In genomic region chr14:51941577-51941976, GRCm38 (mm10) we compare ENCODE assay signal across 29 mouse cellular contexts. TPM values are rescaled to one million over a fixed set of nuclear protein-coding genes. Genes with fewer than 3 reads are reported as not detected.
DNase-seq lines count a peak whose midpoint lies in the region; ATAC-seq and TF ChIP-seq lines count a peak whose summit lies in the region.
"Had no signal": no experiment of that assay in that cellular context is flagged by ENCODE, and none has a peak within 500 bp of the region (broad histone marks: within the 10 kb centered on the region; RNA-seq: fewer than 3 reads in every experiment).

No protein-coding gene starts in this region.

- H3K79me2 ChIP-seq in myocyte (ENCODE audit: control insufficient read depth, insufficient read depth): no peaks in the 10 kb centered on the region

- no peak overlapping the region for H3K4me2 ChIP-seq in kidney, embryonic 14.5 days (replicated peaks; ENCODE audit: low read depth, low read length)
- no peak overlapping the region for H3K4me2 ChIP-seq in intestine, embryonic 16.5 days (ENCODE audit: low read depth, low read length)
- peak overlapping the region; percentile 25 for H3K4me2 ChIP-seq in myocyte (ENCODE audit: low read depth)
- H3K4me2 ChIP-seq: embryonic facial prominence, embryonic 15.5 days; forebrain, embryonic 12.5 days; heart, embryonic 12.5 days; lung, embryonic 15.5 days; midbrain, embryonic 12.5 days had no signal

- no peak for DNase-seq in kidney, adult 9 months
- no peak for DNase-seq in embryonic facial prominence, embryonic 10.5 days (ENCODE audit: low spot score)
- no peak for DNase-seq in left cerebral cortex, adult 2 months (ENCODE audit: extremely low spot score in 1 of 2, low spot score in 2 of 2)
- DNase-seq in right cerebral cortex, postnatal 25 days: no peak
- DNase-seq: cerebellum, adult 11-12 months; cerebellum, postnatal 36 days; layer of hippocampus, postnatal 36 days; left cerebral cortex, postnatal 4 days; right cerebral cortex, adult 18-20 months; spleen, adult 18-20 months had no signal

- no peak for TF ChIP-seq POLR2A in myocyte (IDR thresholded peaks at IDR 0.05; ENCODE audit: insufficient read length, low read depth)

- WGBS in kidney, embryonic 14.5 days: 59% methylated on average over 9 of the region's 9 CpGs
- 53% methylated on average over 9 of the region's 9 CpGs for WGBS in embryonic facial prominence, embryonic 10.5 days
- WGBS in intestine, embryonic 16.5 days: 67% methylated on average over 9 of the region's 9 CpGs

- no peak overlapping the region for H3K4me3 ChIP-seq in kidney, embryonic 14.5 days (ENCODE audit: low read length)
- H3K4me3 ChIP-seq in embryonic facial prominence, embryonic 10.5 days: 0 out of 2 replicates have a peak overlapping the region, but pooled peaks have one; percentile 23
- H3K4me3 ChIP-seq in intestine, embryonic 16.5 days (ENCODE audit: low read length): no peak overlapping the region
- H3K4me3 ChIP-seq in myocyte: no peak overlapping the region
- no peak overlapping the region for H3K4me3 ChIP-seq in left cerebral cortex, adult 2 months
- H3K4me3 ChIP-seq: embryonic facial prominence, embryonic 15.5 days; forebrain, embryonic 12.5 days; heart, embryonic 12.5 days; lung, embryonic 15.5 days; midbrain, embryonic 12.5 days had no signal

- intact Hi-C loops in left cerebral cortex, adult 2 months (cut with DNase I): loop anchor here (5.0 kb wide), 1 partner anchor 39 kb away; no protein-coding TSS in a partner anchor

- no peak overlapping the region for H3K27ac ChIP-seq in kidney, embryonic 14.5 days (ENCODE audit: low read depth, low read length)
- peak overlapping the region; percentile 71 for H3K27ac ChIP-seq in embryonic facial prominence, embryonic 10.5 days (replicated peaks)
- H3K27ac ChIP-seq in intestine, embryonic 16.5 days (ENCODE audit: low read length): no peak overlapping the region
- H3K27ac ChIP-seq in left cerebral cortex, adult 2 months: no peak overlapping the region
- H3K27ac ChIP-seq: embryonic facial prominence, embryonic 15.5 days; forebrain, embryonic 12.5 days; lung, embryonic 15.5 days; macrophage; midbrain, embryonic 12.5 days had no signal

- peaks cover 10% of the 10 kb centered on the region; the same call in 1 of the 2 replicates for H3K4me1 ChIP-seq in kidney, embryonic 14.5 days (ENCODE audit: control insufficient read depth, insufficient read depth, low read length)
- H3K4me1 ChIP-seq in embryonic facial prominence, embryonic 10.5 days: peaks cover 19% of the 10 kb centered on the region
- peaks cover 6% of the 10 kb centered on the region for H3K4me1 ChIP-seq in intestine, embryonic 16.5 days (ENCODE audit: control insufficient read depth, insufficient read depth, low read length)
- H3K4me1 ChIP-seq: midbrain, embryonic 12.5 days had no signal

- ATAC-seq in kidney, embryonic 14.5 days (ENCODE audit: low FRiP score, low TSS enrichment): 0 out of 2 replicates have a peak, but pooled peaks have one; percentile 25
- peak; percentile 28; the same call in 1 of the 2 replicates for ATAC-seq in intestine, embryonic 16.5 days
- ATAC-seq: CD4-positive, CD25-positive, alpha-beta regulatory T cell, adult 4 months; hindbrain, embryonic 16.5 days had no signal

- peaks cover 4% of the 10 kb centered on the region; the same call in 1 of the 2 replicates for H3K9me3 ChIP-seq in kidney, embryonic 14.5 days (ENCODE audit: control insufficient read depth, low read length)
- H3K9me3 ChIP-seq in embryonic facial prominence, embryonic 10.5 days: no peaks in the 10 kb centered on the region; the same call in 1 of the 2 replicates
- peaks cover 9% of the 10 kb centered on the region; the same call in 1 of the 2 replicates for H3K9me3 ChIP-seq in intestine, embryonic 16.5 days (ENCODE audit: control insufficient read depth, low read length)
- H3K9me3 ChIP-seq: embryonic facial prominence, embryonic 15.5 days; forebrain, embryonic 12.5 days; lung, embryonic 15.5 days; midbrain, embryonic 12.5 days had no signal

- TF ChIP-seq CTCF in left cerebral cortex, adult 2 months (IDR thresholded peaks at IDR 0.05): no peak

- no peaks in the 10 kb centered on the region for H3K36me3 ChIP-seq in kidney, embryonic 14.5 days (ENCODE audit: control insufficient read depth, insufficient read depth, low read length)
- no peaks in the 10 kb centered on the region for H3K36me3 ChIP-seq in embryonic facial prominence, embryonic 10.5 days (replicated peaks)
- no peaks in the 10 kb centered on the region for H3K36me3 ChIP-seq in intestine, embryonic 16.5 days (ENCODE audit: control insufficient read depth, insufficient read depth, low read length)
- H3K36me3 ChIP-seq in myocyte (ENCODE audit: control insufficient read depth, insufficient read depth): no peaks in the 10 kb centered on the region
- H3K36me3 ChIP-seq: embryonic facial prominence, embryonic 15.5 days; forebrain, embryonic 12.5 days; heart, embryonic 12.5 days; lung, embryonic 15.5 days; midbrain, embryonic 12.5 days had no signal

- H3K9ac ChIP-seq in kidney, embryonic 14.5 days (ENCODE audit: low read depth, low read length): no peak overlapping the region
- no peak overlapping the region for H3K9ac ChIP-seq in intestine, embryonic 16.5 days (ENCODE audit: low read depth, low read length)
- H3K9ac ChIP-seq: embryonic facial prominence, embryonic 15.5 days; forebrain, embryonic 12.5 days; heart, embryonic 12.5 days; lung, embryonic 15.5 days; midbrain, embryonic 12.5 days had no signal

- H3K27me3 ChIP-seq in kidney, embryonic 14.5 days (ENCODE audit: control insufficient read depth, insufficient read depth, low read length): no peaks in the 10 kb centered on the region
- no peaks in the 10 kb centered on the region for H3K27me3 ChIP-seq in embryonic facial prominence, embryonic 10.5 days (replicated peaks; ENCODE audit: low read depth, poor library complexity, severe bottlenecking)
- H3K27me3 ChIP-seq in intestine, embryonic 16.5 days (replicated peaks; ENCODE audit: control insufficient read depth, insufficient read depth, low read length): no peaks in the 10 kb centered on the region
- H3K27me3 ChIP-seq in myocyte (ENCODE audit: control insufficient read depth, insufficient read depth, insufficient read length): no peaks in the 10 kb centered on the region
- H3K27me3 ChIP-seq: embryonic facial prominence, embryonic 15.5 days; forebrain, embryonic 12.5 days; heart, embryonic 12.5 days; lung, embryonic 15.5 days; midbrain, embryonic 12.5 days had no signal

- H3ac ChIP-seq in myocyte (ENCODE audit: control insufficient read depth, insufficient read length): no peak overlapping the region

TF ChIP-seq in myocyte, 11 proteins besides CTCF, POLR2A, EP300 and RAD21:
- TF ChIP-seq MYOD1 (IDR thresholded peaks at IDR 0.05; ENCODE audit: control insufficient read depth in 1 of 3, insufficient read length in 2 of 3, low read depth in 2 of 3) (no peak), TCF3 (IDR thresholded peaks at IDR 0.05; ENCODE audit: insufficient read length, low read depth) (no peak), CEBPB (IDR thresholded peaks at IDR 0.05; ENCODE audit: insufficient read depth, poor library complexity, severe bottlenecking) (no peak), TCF12 (IDR thresholded peaks at IDR 0.05; ENCODE audit: insufficient read depth, poor library complexity, severe bottlenecking) (no peak), E2F4 (IDR thresholded peaks at IDR 0.05; ENCODE audit: insufficient read depth) (no peak), REST (IDR thresholded peaks at IDR 0.05; ENCODE audit: insufficient read depth, insufficient read length) (no peak), USF1 (IDR thresholded peaks at IDR 0.05; ENCODE audit: low read depth) (no peak), MYOG (IDR thresholded peaks at IDR 0.05; ENCODE audit: control insufficient read depth in 1 of 3, insufficient read depth in 1 of 3, insufficient read length in 2 of 3, low read depth in 2 of 3) (no peak), POLR2AphosphoS2 (IDR thresholded peaks at IDR 0.05; ENCODE audit: insufficient read length, low read depth) (no peak)

RNA-seq across cellular contexts. Expression of gene Rnase13, which starts 19.0 kb away (rescaled TPM):
- not detected in 2 replicates for polyA plus RNA-seq in kidney, embryonic 14.5 days (2014; fragmentation: Nextera tagmentation; extraction: Ambion mirVana)
- not detected in 2 replicates for polyA plus RNA-seq in embryonic facial prominence, embryonic 10.5 days (2016; fragmentation: Nextera tagmentation; extraction: Ambion mirVana)
- not detected in 2 replicates for polyA plus RNA-seq in intestine, embryonic 16.5 days (2015; fragmentation: Nextera tagmentation; extraction: Ambion mirVana)
- polyA plus RNA-seq in myocyte (2012; fragmentation: generic; extraction: Trizol): not detected
- not detected for total RNA-seq in left cerebral cortex, adult 2 months (2021)
- total RNA-seq: gastrocnemius, postnatal 4 days; heart, postnatal 25 days; layer of hippocampus, adult 18-20 months; layer of hippocampus, postnatal 36 days; left cerebral cortex, postnatal 4 days; MEL had no signal
- polyA plus RNA-seq: brain, embryonic 14.5 days; CD4-positive, CD25-positive, alpha-beta regulatory T cell, adult 4 months; embryonic facial prominence, embryonic 15.5 days; forebrain, embryonic 12.5 days; heart, embryonic 12.5 days; hindbrain, embryonic 16.5 days; lung, embryonic 15.5 days; macrophage; midbrain, embryonic 12.5 days; stomach, embryonic 14.5 days; thymus, postnatal 0 days had no signal

RNA-seq across cellular contexts. Expression of gene Tppp2, which starts 23.4 kb away (rescaled TPM):
- not detected in 2 replicates for polyA plus RNA-seq in kidney, embryonic 14.5 days (2014; fragmentation: Nextera tagmentation; extraction: Ambion mirVana)
- polyA plus RNA-seq in embryonic facial prominence, embryonic 10.5 days (2016; fragmentation: Nextera tagmentation; extraction: Ambion mirVana): not detected in 2 replicates
- polyA plus RNA-seq in intestine, embryonic 16.5 days (2015; fragmentation: Nextera tagmentation; extraction: Ambion mirVana): not detected in 2 replicates
- not detected for polyA plus RNA-seq in myocyte (2012; fragmentation: generic; extraction: Trizol)
- total RNA-seq in left cerebral cortex, adult 2 months (2021): not detected
- total RNA-seq: gastrocnemius, postnatal 4 days; heart, postnatal 25 days; layer of hippocampus, adult 18-20 months; layer of hippocampus, postnatal 36 days; left cerebral cortex, postnatal 4 days; MEL had no signal
- polyA plus RNA-seq: brain, embryonic 14.5 days; CD4-positive, CD25-positive, alpha-beta regulatory T cell, adult 4 months; embryonic facial prominence, embryonic 15.5 days; forebrain, embryonic 12.5 days; frontal cortex, adult 2 months; heart, embryonic 12.5 days; hindbrain, embryonic 16.5 days; lung, embryonic 15.5 days; macrophage; midbrain, embryonic 12.5 days; stomach, embryonic 14.5 days; thymus, postnatal 0 days had no signal

RNA-seq across cellular contexts. Expression of gene Ndrg2, which starts 27.6 kb away (rescaled TPM):
- 13.0 and 13.7 TPM in 2 replicates for polyA plus RNA-seq in kidney, embryonic 14.5 days (2014; fragmentation: Nextera tagmentation; extraction: Ambion mirVana)
- polyA plus RNA-seq in embryonic facial prominence, embryonic 10.5 days (2016; fragmentation: Nextera tagmentation; extraction: Ambion mirVana): 15.4 and 16.6 TPM in 2 replicates
- 62.1 and 64.2 TPM in 2 replicates for polyA plus RNA-seq in intestine, embryonic 16.5 days (2015; fragmentation: Nextera tagmentation; extraction: Ambion mirVana)
- polyA plus RNA-seq in myocyte (2012; fragmentation: generic; extraction: Trizol): 31.8 TPM
- total RNA-seq in left cerebral cortex, adult 2 months (2021): 100 to 1,000 TPM; 793 to 811 TPM
- polyA plus RNA-seq: macrophage had no signal

RNA-seq across cellular contexts. Expression of gene Arhgef40, which starts 42.9 kb away (rescaled TPM):
- 72.4 and 74.9 TPM in 2 replicates for polyA plus RNA-seq in kidney, embryonic 14.5 days (2014; fragmentation: Nextera tagmentation; extraction: Ambion mirVana)
- polyA plus RNA-seq in embryonic facial prominence, embryonic 10.5 days (2016; fragmentation: Nextera tagmentation; extraction: Ambion mirVana): 151 and 163 TPM in 2 replicates
- 52.0 and 53.0 TPM in 2 replicates for polyA plus RNA-seq in intestine, embryonic 16.5 days (2015; fragmentation: Nextera tagmentation; extraction: Ambion mirVana)
- polyA plus RNA-seq in myocyte (2012; fragmentation: generic; extraction: Trizol): 35.0 TPM
- total RNA-seq in left cerebral cortex, adult 2 months (2021): 10 to 100 TPM; 28.8 to 31.1 TPM

RNA-seq across cellular contexts. Expression of gene Slc39a2, which starts 48.9 kb away (rescaled TPM):
- polyA plus RNA-seq in kidney, embryonic 14.5 days (2014; fragmentation: Nextera tagmentation; extraction: Ambion mirVana): 0.18 and 0.33 TPM in 2 replicates
- polyA plus RNA-seq in embryonic facial prominence, embryonic 10.5 days (2016; fragmentation: Nextera tagmentation; extraction: Ambion mirVana): 0.60 and 0.62 TPM in 2 replicates
- 1.3 TPM in 2 replicates for polyA plus RNA-seq in intestine, embryonic 16.5 days (2015; fragmentation: Nextera tagmentation; extraction: Ambion mirVana)
- 0.12 TPM for polyA plus RNA-seq in myocyte (2012; fragmentation: generic; extraction: Trizol)
- total RNA-seq in left cerebral cortex, adult 2 months (2021): 10 to 100 TPM in 1 of 2 experiments, 1 to 10 TPM in 1; 6.3 to 10.0 TPM
- total RNA-seq: MEL had no signal
